Mouse (Mus musculus): ENCODE measurements at regions not wholly inside any gene's neighbourhood (a gene's known extent, or its start where the extent isn't known, plus 50 kb on each side); places are given as distances from the start of the nearest gene placed in this dataset.

- no peak for DNase-seq (ENCODE audit: low spot score)
Observed at GRCm38 (mm10) chr15:85674191-85674984, 60.4 kb upstream of the Ppara start.

GRCm38 (mm10) chr15:85675126-85675525, 59.7 kb upstream of the Ppara start:
- no peak for DNase-seq (ENCODE audit: low spot score)

- DNase-seq (ENCODE audit: low spot score) = no peak
Observed at GRCm38 (mm10) chr15:85675736-85676135, 59.0 kb upstream of the Ppara start.

GRCm38 (mm10) chr15:85676156-85676555, 58.6 kb upstream of the Ppara start:
- no peak for DNase-seq (ENCODE audit: low spot score)

GRCm38 (mm10) chr15:85676871-85677270, 57.9 kb upstream of the Ppara start:
- DNase-seq (ENCODE audit: low spot score) = no peak

- DNase-seq (ENCODE audit: low spot score) = no peak
Observed at GRCm38 (mm10) chr15:85677381-85677780, 57.4 kb upstream of the Ppara start.

GRCm38 (mm10) chr15:85677855-85678254, 56.9 kb upstream of the Ppara start:
- no peak for DNase-seq (ENCODE audit: low spot score)

- no peak for DNase-seq (ENCODE audit: low spot score)
Observed at GRCm38 (mm10) chr15:85678351-85678895, 56.4 kb upstream of the Ppara start.

- no peak for DNase-seq (ENCODE audit: low spot score)
Observed at GRCm38 (mm10) chr15:85678981-85679708, 55.6 kb upstream of the Ppara start.

GRCm38 (mm10) chr15:85679864-85680428, 54.8 kb upstream of the Ppara start:
- no peak for DNase-seq (ENCODE audit: low spot score)

- no peak for DNase-seq (ENCODE audit: low spot score)
Observed at GRCm38 (mm10) chr15:85680460-85681224, 54.1 kb upstream of the Ppara start.

- DNase-seq (ENCODE audit: low spot score) = no peak
Observed at GRCm38 (mm10) chr15:85682116-85682515, 52.7 kb upstream of the Ppara start.

- DNase-seq (ENCODE audit: low spot score) = no peak
Observed at GRCm38 (mm10) chr15:85682780-85683179, 52.0 kb upstream of the Ppara start.

- DNase-seq (ENCODE audit: low spot score) = no peak
Observed at GRCm38 (mm10) chr15:85683271-85683670, 51.5 kb upstream of the Ppara start.

GRCm38 (mm10) chr15:85683716-85684115, 51.1 kb upstream of the Ppara start:
- DNase-seq (ENCODE audit: low spot score) = no peak

- DNase-seq (ENCODE audit: low spot score) = no peak
Observed at GRCm38 (mm10) chr15:85684164-85684708, 50.5 kb upstream of the Ppara start.

- no peak for DNase-seq (ENCODE audit: low spot score)
Observed at GRCm38 (mm10) chr15:85684875-85685274, 49.9 kb upstream of the Ppara start.
